Mouse (Mus musculus) fat pad, adult 2 months (tissue): ENCODE results near the gene Wnk2.

Experiments used
- DNase-seq: peaks from one replicate; pipeline ENCODE4 v3.0.0-alpha.2; 2011; ENCODE audit warnings: low read depth, low spot score; ENCODE audit errors: extremely low read depth

Gene Wnk2

GRCm38 (mm10) chr13:49178839-49179585, 31.2 kb upstream of the Wnk2 start:
- no peak for DNase-seq

- DNase-seq: no peak
Observed at GRCm38 (mm10) chr13:49175509-49175908, 27.7 kb upstream of the Wnk2 start.

DNA sequence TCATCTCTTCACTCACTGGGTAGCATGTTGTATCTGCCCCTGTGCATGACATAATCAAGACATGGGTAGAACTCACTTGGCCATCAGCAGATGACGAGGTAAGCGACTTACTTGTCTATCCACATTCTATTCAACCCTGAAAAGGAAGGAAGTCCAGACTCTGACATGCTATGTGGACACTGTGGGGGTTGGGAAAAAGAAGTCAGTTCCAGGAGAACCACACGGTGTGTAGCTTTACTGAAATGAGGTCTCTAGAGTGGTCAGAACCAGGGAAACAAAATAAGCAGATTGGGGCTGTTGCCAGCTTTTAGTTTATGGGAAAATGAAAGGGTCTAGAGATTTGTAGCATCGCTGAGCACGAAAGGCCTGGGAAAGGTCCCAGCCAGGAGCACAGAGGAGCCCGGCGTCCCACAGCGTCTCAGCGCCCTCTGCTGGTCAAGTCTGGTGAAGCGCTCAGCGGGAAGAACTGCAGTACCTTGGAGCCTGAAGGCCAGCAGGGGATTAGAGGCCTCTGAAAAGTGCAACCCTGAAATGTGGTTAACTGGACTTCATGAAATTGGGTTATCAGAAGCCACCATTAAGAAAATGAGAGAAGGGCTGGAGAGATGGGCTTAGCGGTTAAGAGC, 25.3 kb upstream of the Wnk2 start:
- DNase-seq: no peak

GRCm38 (mm10) chr13:49172335-49172734, 24.5 kb upstream of the Wnk2 start:
- DNase-seq: no peak

GRCm38 (mm10) chr13:49171729-49172128, 23.9 kb upstream of the Wnk2 start:
- DNase-seq: no peak

DNA sequence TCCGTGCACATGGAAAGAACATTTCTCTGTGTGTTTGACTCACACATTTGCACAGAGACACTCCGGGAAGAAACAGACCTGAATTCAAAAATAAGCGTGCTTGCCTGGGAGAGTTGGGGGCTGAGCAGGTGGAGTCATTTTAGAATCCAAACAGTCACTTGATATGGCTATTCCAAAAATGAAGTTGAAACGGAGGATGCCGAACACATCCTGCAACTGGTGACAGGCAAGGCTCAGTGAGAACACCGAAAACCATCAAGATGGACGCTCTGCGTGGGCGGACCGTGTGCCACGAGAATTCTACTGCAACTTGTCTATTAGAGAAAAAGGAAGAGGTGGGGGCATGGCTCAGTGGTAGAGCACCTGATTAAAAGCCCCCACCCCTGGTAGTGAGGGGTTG, 22.8 kb upstream of the Wnk2 start:
- DNase-seq: no peak

DNA sequence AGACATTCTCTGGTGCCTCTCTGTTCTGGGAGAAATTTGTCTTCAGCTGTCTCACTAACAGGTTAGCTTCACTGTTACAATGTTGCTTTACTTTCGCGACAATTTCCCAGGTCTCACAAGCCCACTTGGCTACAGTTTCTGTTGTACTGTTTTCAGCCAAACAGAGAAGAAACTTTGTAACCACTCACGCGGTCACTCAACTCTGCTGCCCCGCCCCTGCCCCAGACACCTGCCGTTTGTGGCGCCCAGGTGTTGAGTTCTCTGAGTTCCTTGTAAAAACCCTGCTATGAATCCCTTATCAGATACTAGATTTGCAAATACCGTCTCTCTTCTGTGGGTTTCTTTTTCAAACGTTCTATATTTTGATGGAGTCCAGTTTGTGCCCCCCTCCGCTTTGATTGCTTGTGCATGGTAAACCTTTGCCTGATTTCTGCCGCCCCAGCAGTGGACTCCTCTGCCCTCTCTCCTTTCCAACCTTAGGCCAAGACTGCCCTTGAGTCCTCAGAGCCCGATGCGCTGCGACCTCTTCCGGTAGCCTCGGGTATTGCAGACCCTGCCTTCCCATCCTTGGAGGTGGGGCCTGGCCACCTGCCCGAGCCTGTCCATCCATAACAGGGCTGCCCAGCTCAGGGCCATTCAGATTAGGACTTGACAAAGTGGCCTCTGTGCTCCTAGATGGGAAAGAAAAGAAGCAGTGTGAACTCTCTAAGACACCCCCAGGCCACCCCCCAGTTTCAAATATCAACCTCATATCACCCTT, 21.8 kb upstream of the Wnk2 start:
- DNase-seq: no peak

- peak; percentile 55 for DNase-seq
Observed at GRCm38 (mm10) chr13:49167081-49167480, 19.3 kb upstream of the Wnk2 start.

- DNase-seq: no peak
Observed at GRCm38 (mm10) chr13:49163645-49164044, 15.8 kb upstream of the Wnk2 start.

- DNase-seq: no peak
Observed at GRCm38 (mm10) chr13:49162722-49163121, 14.9 kb upstream of the Wnk2 start.

GRCm38 (mm10) chr13:49161236-49161635, 13.4 kb upstream of the Wnk2 start:
- no peak for DNase-seq

GRCm38 (mm10) chr13:49158040-49158713, 10.4 kb upstream of the Wnk2 start:
- no peak for DNase-seq

GRCm38 (mm10) chr13:49156645-49157044, 8.8 kb upstream of the Wnk2 start:
- no peak for DNase-seq

DNA sequence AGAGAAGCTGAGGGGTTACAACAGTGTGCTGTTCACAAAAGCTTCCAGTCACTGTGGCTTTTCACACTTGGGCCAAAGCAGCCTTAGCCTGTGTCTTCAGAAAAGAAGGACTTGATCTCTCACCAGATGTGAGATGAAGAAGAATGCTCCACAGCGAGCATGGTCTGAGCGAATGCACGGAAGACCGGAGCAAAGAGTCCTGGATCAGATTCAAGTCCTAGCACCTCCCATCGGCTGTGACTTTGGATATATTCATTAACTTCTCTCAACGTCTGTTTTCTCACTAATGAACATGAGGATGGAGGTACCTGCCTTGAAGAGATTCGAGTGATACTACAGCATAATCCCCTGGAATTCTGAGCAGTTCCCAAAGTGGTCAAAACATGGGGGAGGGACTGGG, 6.8 kb upstream of the Wnk2 start:
- no peak for DNase-seq

GRCm38 (mm10) chr13:49154028-49154427, 6.2 kb upstream of the Wnk2 start:
- DNase-seq: no peak

DNA sequence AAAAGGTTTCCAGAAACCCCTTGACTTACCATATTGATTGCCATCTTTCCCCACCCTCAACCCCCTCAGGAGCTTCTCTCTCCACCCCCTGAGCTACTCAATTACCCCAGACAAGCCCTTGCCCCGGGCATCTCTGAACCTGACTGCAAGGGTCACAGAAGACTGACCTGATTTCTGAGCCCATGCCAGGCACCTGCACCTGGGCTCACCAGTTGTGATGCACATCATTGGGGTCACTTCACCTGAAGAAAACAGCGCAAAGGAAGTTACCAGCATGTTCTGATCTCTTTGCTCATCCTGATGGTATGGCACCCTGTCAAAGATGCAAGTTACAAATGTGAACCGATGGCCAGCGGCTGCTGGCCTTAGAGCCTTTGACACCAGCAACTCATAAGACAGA, 873 bp upstream of the Wnk2 start:
- no peak for DNase-seq

GRCm38 (mm10) chr13:49147007-49147857, 582 bp downstream of the Wnk2 start:
- DNase-seq: no peak

GRCm38 (mm10) chr13:49146698-49147006, 1.2 kb downstream of the Wnk2 start:
- no peak for DNase-seq

DNA sequence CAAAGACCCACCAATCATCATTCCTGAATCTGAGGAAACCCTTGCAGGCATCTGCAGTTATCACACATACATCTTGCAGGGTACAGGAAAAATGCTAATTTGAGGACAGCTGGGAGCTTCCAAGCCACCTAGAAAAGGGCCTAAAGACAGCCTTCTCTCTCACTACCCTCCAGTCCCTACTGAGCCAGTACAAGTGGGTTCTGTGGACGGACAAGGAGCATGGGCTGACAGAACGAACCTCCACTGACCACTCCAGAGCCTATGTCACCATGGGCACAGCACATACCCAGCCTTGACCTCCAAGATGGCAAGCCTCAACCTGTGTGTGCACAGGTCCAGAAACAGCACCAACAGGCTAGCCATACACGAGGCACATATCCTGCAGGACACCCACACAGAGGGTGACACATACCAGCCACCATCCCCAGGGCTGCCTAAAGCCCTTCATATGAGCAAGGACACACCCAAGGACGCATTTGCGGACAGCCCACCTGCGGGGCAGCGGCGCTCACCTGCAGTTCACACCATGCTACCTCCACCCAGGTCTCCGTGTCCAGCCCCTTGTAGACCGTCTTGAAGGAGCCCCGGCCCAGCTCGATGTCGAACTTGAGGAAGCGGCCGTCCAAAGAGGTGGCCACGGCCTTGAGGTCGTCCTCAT, 1.6 kb downstream of the Wnk2 start:
- no peak for DNase-seq

- DNase-seq: no peak
Observed at GRCm38 (mm10) chr13:49145396-49145795, 2.4 kb downstream of the Wnk2 start.
